Mouse (Mus musculus) CH12.LX (cell line): ENCODE measurements around the gene Ptpn11. TPM values are rescaled to one million over a fixed set of nuclear protein-coding genes. Genes with fewer than 3 reads are reported as not detected.
A peak's percentile ranks its signal among the peaks of the same experiment; 100 is the strongest.
"Not testable (repeated sequence)": the region's sequence is repeated elsewhere in the genome, so short reads cannot be mapped to it uniquely, and the experiment has no call there.

Source experiments
- DNase-seq: peaks from one replicate; pipeline ENCODE4 v3.0.0-alpha.2; 2013; ENCODE audit errors: extremely low read depth
- H3K27ac ChIP-seq: 2 replicates; pipeline ENCODE4 v1.5.1; 2012; ENCODE audit warnings: low read depth, mild to moderate bottlenecking, control low read depth, moderate library complexity; ENCODE audit not compliant: insufficient read depth
- H3K27me3 ChIP-seq: replicated peaks from 2 replicates; pipeline ENCODE3; 2012; ENCODE audit warnings: inconsistent platforms
- H3K36me3 ChIP-seq, 2 experiments: replicated peaks in 1 of 2; 2 replicates each; pipeline versions ENCODE3 to v1.6.1; 2012; ENCODE audit warnings: inconsistent platforms in 1 of 2, low read length in 1 of 2, mild to moderate bottlenecking in 1 of 2, mixed read lengths in 1 of 2, moderate library complexity in 1 of 2; ENCODE audit not compliant: control insufficient read depth in 1 of 2, insufficient read depth in 1 of 2
- H3K4me1 ChIP-seq, 2 experiments: 2 replicates each; pipeline ENCODE4 v1.6.1; 2012; ENCODE audit warnings: inconsistent platforms in 1 of 2, moderate library complexity in 1 of 2; ENCODE audit not compliant: insufficient read depth in 2 of 2, control insufficient read depth in 1 of 2
- H3K4me2 ChIP-seq: 2 replicates; pipeline ENCODE4 v1.6.1; 2012; ENCODE audit warnings: low read depth, mild to moderate bottlenecking, control low read depth; ENCODE audit not compliant: poor library complexity, insufficient read depth, severe bottlenecking
- H3K4me3 ChIP-seq, 3 experiments: fragments of 150-350 bp in 1 of 3; sonication (generic) in 1 of 3; replicated peaks in 1 of 3; 2 replicates each; pipeline versions ENCODE3 to v1.5.1; 2011 to 2012; ENCODE audit warnings: low read depth in 2 of 3, low read length in 2 of 3, mild to moderate bottlenecking in 2 of 3, moderate library complexity in 2 of 3, control low read depth in 1 of 3, improper control_type of control experiment in 1 of 3, inconsistent platforms in 1 of 3, mixed read lengths in 1 of 3; ENCODE audit not compliant: poor library complexity in 1 of 3
- H3K79me2 ChIP-seq: replicated peaks from 2 replicates; pipeline ENCODE4 v1.6.1; 2012; ENCODE audit warnings: mild to moderate bottlenecking, moderate library complexity; ENCODE audit not compliant: control insufficient read depth, poor library complexity, insufficient read depth, severe bottlenecking; ENCODE audit errors: extremely low read depth
- H3K9ac ChIP-seq: 2 replicates; pipeline ENCODE4 v1.6.1; 2012; ENCODE audit warnings: low read depth, mild to moderate bottlenecking, control low read depth, moderate library complexity; ENCODE audit not compliant: insufficient read depth
- H3K9me3 ChIP-seq: replicated peaks from 2 replicates; pipeline ENCODE3; 2012; ENCODE audit warnings: low read length, inconsistent platforms, mixed read lengths
- BHLHE40 ChIP-seq: IDR thresholded peaks from 2 replicates; pipeline ENCODE4 v1.6.1; 2011; ENCODE audit warnings: mild to moderate bottlenecking, low read depth, low read length, improper control_type of control experiment
- CHD1 ChIP-seq: IDR thresholded peaks from 2 replicates; pipeline ENCODE4 v1.6.1; 2012; ENCODE audit warnings: low read depth, low read length, improper control_type of control experiment, inconsistent platforms
- CHD2 ChIP-seq: IDR thresholded peaks from 2 replicates; pipeline ENCODE4 v1.6.1; 2011; ENCODE audit warnings: low read length, improper control_type of control experiment
- CTCF ChIP-seq, 2 experiments: IDR thresholded peaks in 1 of 2; conservative IDR thresholded peaks in 1 of 2; 2 replicates each; pipeline ENCODE4 v1.5.1; 2011 to 2012; ENCODE audit warnings: low read depth in 2 of 2, low read length in 2 of 2, improper control_type of control experiment in 1 of 2, inconsistent platforms in 1 of 2, mild to moderate bottlenecking in 1 of 2, moderate library complexity in 1 of 2
- E2F4 ChIP-seq: IDR thresholded peaks from 2 replicates; pipeline ENCODE4 v1.6.1; 2011; ENCODE audit warnings: low read depth, low read length, improper control_type of control experiment; ENCODE audit not compliant: insufficient replicate concordance
- EP300 ChIP-seq: IDR thresholded peaks from 2 replicates; pipeline ENCODE4 v1.6.1; 2011; ENCODE audit warnings: low read length, improper control_type of control experiment
- ETS1 ChIP-seq: conservative IDR thresholded peaks from 2 replicates; pipeline ENCODE4 v1.6.1; 2012; ENCODE audit warnings: low read depth, mild to moderate bottlenecking, inconsistent platforms, low read length, improper control_type of control experiment, moderate library complexity
- HCFC1 ChIP-seq: IDR thresholded peaks from 2 replicates; pipeline ENCODE4 v1.6.1; 2012; ENCODE audit warnings: low read depth, mild to moderate bottlenecking, inconsistent platforms, low read length, improper control_type of control experiment
- IRF4 ChIP-seq: IDR thresholded peaks from 2 replicates; pipeline ENCODE4 v1.6.1; 2014; ENCODE audit warnings: low read depth, mild to moderate bottlenecking, inconsistent platforms, low read length, improper control_type of control experiment
- JUN ChIP-seq: IDR thresholded peaks from 2 replicates; pipeline ENCODE4 v1.6.1; 2011; ENCODE audit warnings: low read depth, mild to moderate bottlenecking, low read length, improper control_type of control experiment, moderate library complexity; ENCODE audit not compliant: insufficient read depth
- JUND ChIP-seq: conservative IDR thresholded peaks from 2 replicates; pipeline ENCODE4 v1.6.1; 2011; ENCODE audit warnings: low read depth, low read length, improper control_type of control experiment
- KAT2A ChIP-seq: IDR thresholded peaks from 2 replicates; pipeline ENCODE4 v1.6.1; 2012; ENCODE audit warnings: low read length, improper control_type of control experiment, inconsistent platforms; ENCODE audit not compliant: insufficient replicate concordance
- MAX ChIP-seq: IDR thresholded peaks from 2 replicates; pipeline ENCODE4 v1.6.1; 2011; ENCODE audit warnings: low read length, improper control_type of control experiment
- MAZ ChIP-seq: IDR thresholded peaks from 2 replicates; pipeline ENCODE4 v1.6.1; 2012; ENCODE audit warnings: low read depth, mild to moderate bottlenecking, inconsistent platforms, low read length, improper control_type of control experiment, moderate library complexity
- MYC ChIP-seq: IDR thresholded peaks from 2 replicates; pipeline ENCODE4 v1.6.1; 2011; ENCODE audit warnings: low read depth, mild to moderate bottlenecking, improper control_type of control experiment, low read length
- NRF1 ChIP-seq: IDR thresholded peaks from 2 replicates; pipeline ENCODE4 v1.6.1; 2014; ENCODE audit warnings: low read depth, mild to moderate bottlenecking, inconsistent platforms, low read length, improper control_type of control experiment, moderate library complexity
- PAX5 ChIP-seq: IDR thresholded peaks from 2 replicates; pipeline ENCODE4 v1.6.1; 2012; ENCODE audit warnings: low read length, inconsistent platforms, mixed read lengths
- POLR2A ChIP-seq: IDR thresholded peaks from 2 replicates; pipeline ENCODE4 v1.6.1; 2011; ENCODE audit warnings: low read depth, mild to moderate bottlenecking, improper control_type of control experiment, low read length
- POLR2AphosphoS2 ChIP-seq: IDR thresholded peaks from 2 replicates; pipeline ENCODE4 v1.6.1; 2011; ENCODE audit warnings: low read depth, low read length, improper control_type of control experiment
- SIN3A ChIP-seq: IDR thresholded peaks from 2 replicates; pipeline ENCODE4 v1.6.1; 2012; ENCODE audit warnings: low read length, improper control_type of control experiment, inconsistent platforms
- SMC3 ChIP-seq: IDR thresholded peaks from 2 replicates; pipeline ENCODE4 v1.6.1; 2011; ENCODE audit warnings: low read depth, low read length, improper control_type of control experiment
- TBP ChIP-seq: conservative IDR thresholded peaks from 2 replicates; pipeline ENCODE4 v1.6.1; 2011; ENCODE audit warnings: low read depth, low read length, improper control_type of control experiment
- TCF12 ChIP-seq: IDR thresholded peaks from 2 replicates; pipeline ENCODE4 v1.6.1; 2014; ENCODE audit warnings: low read depth, mild to moderate bottlenecking, inconsistent platforms, low read length, improper control_type of control experiment
- UBTF ChIP-seq: IDR thresholded peaks from 2 replicates; pipeline ENCODE4 v1.6.1; 2012; ENCODE audit warnings: low read depth, mild to moderate bottlenecking, inconsistent platforms, low read length, improper control_type of control experiment, moderate library complexity
- USF1 ChIP-seq: IDR thresholded peaks from 2 replicates; pipeline ENCODE4 v1.6.1; 2014; ENCODE audit warnings: low read depth, mild to moderate bottlenecking, inconsistent platforms, low read length, improper control_type of control experiment
- USF2 ChIP-seq: conservative IDR thresholded peaks from 2 replicates; pipeline ENCODE4 v1.6.1; 2011; ENCODE audit warnings: low read depth, low read length, improper control_type of control experiment
- ZMIZ1 ChIP-seq: IDR thresholded peaks from 2 replicates; pipeline ENCODE4 v1.6.1; 2012; ENCODE audit warnings: low read depth, mild to moderate bottlenecking, inconsistent platforms, low read length, improper control_type of control experiment
- ZNF384 ChIP-seq: IDR thresholded peaks from 2 replicates; pipeline ENCODE4 v1.6.1; 2012; ENCODE audit warnings: low read depth, low read length, improper control_type of control experiment, inconsistent platforms
- dilution Hi-C: fragments of 300-500 bp; cut with MboI; formaldehyde crosslinking; loops from 2 replicates; pipeline ENCODE4 v1.14.3; 2020; ENCODE audit warnings: low sequenced_read_pairs; ENCODE audit not compliant: extremely low pct_unique_long_range_greater_than_20kb, extremely low pct_ligation_motif_present
- in situ Hi-C: fragments of 300-500 bp; cut with MboI; formaldehyde crosslinking; loops from 3 replicates; pipeline ENCODE4 v1.14.3; 2019; ENCODE audit warnings: low sequenced_read_pairs, low pct_ligation_motif_present, low pct_unique_long_range_greater_than_20kb, mixed read lengths
- polyA plus RNA-seq: library from polyadenylated mRNA; unstranded; fragments of >175 nt; gene quantifications from 2 replicates; pipeline ENCODE4 v1.2.1, GENCODE M21; 2012; ENCODE audit warnings: low read depth; ENCODE audit not compliant: insufficient read length
- total RNA-seq, 2 experiments: library from RNA; depleted of rRNA; stranded (reverse); fragments of 300-350 nt in 1 of 2; fragments of >200 nt in 1 of 2; gene quantifications; 2 replicates each; pipeline ENCODE4 v1.2.3; 2012 to 2014

Gene Ptpn11
- total and polyA plus RNA-seq, 3 experiments = 33.2 to 62.8 (median 44.6) TPM

DNA sequence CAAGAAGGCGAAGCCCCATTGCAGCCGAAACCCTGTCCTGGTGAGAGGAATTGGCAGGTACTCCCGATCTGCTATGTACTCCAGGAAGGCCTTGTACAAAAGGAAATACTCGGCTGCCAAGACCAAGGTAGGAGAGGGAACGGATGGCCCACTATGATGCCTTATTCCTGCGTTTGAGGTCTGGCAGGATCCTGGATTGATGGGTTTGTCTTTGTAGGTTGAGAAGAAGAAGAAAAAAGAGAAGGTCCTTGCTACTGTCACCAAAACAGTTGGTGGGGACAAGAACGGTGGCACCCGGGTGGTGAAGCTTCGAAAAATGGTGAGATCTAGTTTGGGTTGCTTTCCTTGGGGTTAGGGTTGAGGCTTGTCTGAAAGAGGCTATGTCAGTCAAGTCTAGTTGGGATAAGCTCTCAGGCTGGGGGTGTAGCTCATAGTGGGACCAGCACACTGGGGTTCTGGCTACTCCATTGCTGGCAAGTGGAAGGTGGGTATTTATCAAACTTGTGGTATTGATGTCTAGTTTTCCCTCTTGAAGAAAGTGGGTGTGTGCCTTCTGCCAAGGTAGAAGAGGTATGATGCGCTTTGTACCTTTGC lies 14.4 kb upstream of the Ptpn11 start:
- in situ Hi-C loops = loop anchor here (10.0 kb wide), 1 partner anchor 169 kb away; no protein-coding TSS in a partner anchor
- H3K36me3 ChIP-seq = peaks cover 51 to 56% of the 10 kb centered on the region in 2 experiments
- peak overlapping the region; percentile 78 for H3K9ac ChIP-seq
- peaks cover 13 to 41% of the 10 kb centered on the region in 2 experiments for H3K4me1 ChIP-seq
- DNase-seq, H3K9me3 ChIP-seq, H3K27ac ChIP-seq, H3K27me3 ChIP-seq, dilution Hi-C loops: not testable (repeated sequence)
- H3K4me2 ChIP-seq = peak overlapping the region; percentile 94
- peaks cover 46% of the 10 kb centered on the region for H3K79me2 ChIP-seq
- peak overlapping the region; percentile 50 to 85 (median 53) for H3K4me3 ChIP-seq
- 0 out of 2 replicates have a peak, but pooled peaks have one; percentile 35 for TF ChIP-seq MYC
- 0 out of 2 replicates have a peak, but pooled peaks have one; percentile 15 for TF ChIP-seq ZMIZ1

GRCm38 (mm10) chr5:121204132-121205089 lies 13.2 kb upstream of the Ptpn11 start, which contains the start of gene Rpl6:
Gene Rpl6, plus strand, starts transcription at chr5:121204481.
- in situ Hi-C loops = loop anchor here (10.0 kb wide), 1 partner anchor 170 kb away; no protein-coding TSS in a partner anchor
- dilution Hi-C loops = no loop called here
- TF ChIP-seq PAX5 = no peak
- peak; percentile 93 for TF ChIP-seq CHD2
- no peak for TF ChIP-seq USF2
- peak; percentile 96 for TF ChIP-seq ZMIZ1
- TF ChIP-seq CTCF (conservative IDR thresholded peaks at IDR 0.05 in 1 of 2, IDR thresholded peaks at IDR 0.05 in 1 of 2; ENCODE audit: low read depth in 2 of 2, low read length in 2 of 2) = no peak
- 0 out of 2 replicates have a peak, but pooled peaks have one; percentile 61 for TF ChIP-seq UBTF
- TF ChIP-seq NRF1 = peak; percentile 54; the same call in 1 of the 2 replicates
- TF ChIP-seq POLR2AphosphoS2 = peak; percentile 97
- peak; percentile 98 for TF ChIP-seq POLR2A
- peak; percentile 98 for TF ChIP-seq TBP
- peak; percentile 81 for TF ChIP-seq SIN3A
- peak; percentile 24; the same call in 1 of the 2 replicates for TF ChIP-seq ETS1
- peak; percentile 99 for TF ChIP-seq TCF12
- peak; percentile 77 for TF ChIP-seq ZNF384
- TF ChIP-seq IRF4 = peak; percentile 64
- TF ChIP-seq MYC = peak; percentile 98
- peak; percentile 91 for TF ChIP-seq MAX
- TF ChIP-seq JUN = no peak
- TF ChIP-seq MAZ = peak; percentile 84; the same call in 1 of the 2 replicates
- peak; percentile 99 for TF ChIP-seq HCFC1
- 0 out of 2 replicates have a peak, but pooled peaks have one; percentile 34 for TF ChIP-seq JUND
- no peak for TF ChIP-seq USF1
- 0 out of 2 replicates have a peak, but pooled peaks have one; percentile 39 for TF ChIP-seq E2F4
- no peak for TF ChIP-seq EP300
- peak; percentile 28; the same call in 1 of the 2 replicates for TF ChIP-seq BHLHE40
- TF ChIP-seq CHD1 = peak; percentile 44; the same call in 1 of the 2 replicates
- TF ChIP-seq KAT2A = peak; percentile 98
- no peak for TF ChIP-seq SMC3

More at GRCm38 (mm10) chr5:121204132-121205089, 13.2 kb upstream of the Ptpn11 start, which contains the start of gene Rpl6:
- Histone ChIP-seq H3K9ac (peak within 1 kb of the TSS; percentile 78), H3K36me3 (peaks cover 40 to 45% of the 10 kb centered on the region in 2 experiments), H3K27me3 (no peaks in the 10 kb centered on the region), H3K4me2 (peak within 1 kb of the TSS; percentile 41; the same call in 1 of the 2 replicates), H3K4me1 (peaks cover 13 to 38% of the 10 kb centered on the region in 2 experiments), H3K4me3 (peak within 1 kb of the TSS; percentile 85 to 98 (median 97)), H3K79me2 (peaks cover 46% of the 10 kb centered on the region), H3K9me3 (no peaks in the 10 kb centered on the region), H3K27ac (peak within 1 kb of the TSS; percentile 24)
- peak; percentile 93 for DNase-seq
